Mouse (Mus musculus) lung, adult 2 months (tissue): Measurements from ENCODE around the gene Aig1. TPM values are rescaled to one million over a fixed set of nuclear protein-coding genes. Genes with fewer than 3 reads are reported as not detected.

ENCODE experiments used
- DNase-seq: peaks from one replicate; pipeline ENCODE4 v3.0.0; 2022
- H3K4me1 ChIP-seq: fragments of 200-500 bp; 2 replicates; pipeline ENCODE4 v1.6.1; 2011; ENCODE audit warnings: low read length; ENCODE audit not compliant: control insufficient read depth, insufficient read depth
- H3K4me3 ChIP-seq: fragments of 200-500 bp; replicated peaks from 2 replicates; pipeline ENCODE3; 2011; ENCODE audit warnings: low read depth, mild to moderate bottlenecking, control low read depth, low read length; ENCODE audit errors: extremely low read depth
- CTCF ChIP-seq: fragments of 200-500 bp; IDR thresholded peaks from 2 replicates; pipeline ENCODE4 v1.5.1; 2011; ENCODE audit warnings: mild to moderate bottlenecking, low read length, control low read depth; ENCODE audit not compliant: insufficient read depth
- POLR2A ChIP-seq: fragments of 200-500 bp; IDR thresholded peaks from 2 replicates; pipeline ENCODE4 v1.6.1; 2011; ENCODE audit warnings: low read depth, mild to moderate bottlenecking, control low read depth, low read length, borderline replicate concordance; ENCODE audit errors: extremely low read depth
- WGBS: fragments of 180-500 bp; shearing (Covaris S2); methylation state at CpG from one replicate; pipeline ENCODE4 v1.1.7; 2018; 5-methylcytosine and 5-hydroxymethylcytosine counted together
- polyA plus RNA-seq: library from polyadenylated mRNA; depleted of rRNA; stranded (reverse); fragments of >200 nt; gene quantifications from 2 replicates; pipeline ENCODE4 v1.2.3, GENCODE M21; 2012

The Aig1 gene
- polyA plus RNA-seq, 1 experiment: 76.5 TPM

DNA sequence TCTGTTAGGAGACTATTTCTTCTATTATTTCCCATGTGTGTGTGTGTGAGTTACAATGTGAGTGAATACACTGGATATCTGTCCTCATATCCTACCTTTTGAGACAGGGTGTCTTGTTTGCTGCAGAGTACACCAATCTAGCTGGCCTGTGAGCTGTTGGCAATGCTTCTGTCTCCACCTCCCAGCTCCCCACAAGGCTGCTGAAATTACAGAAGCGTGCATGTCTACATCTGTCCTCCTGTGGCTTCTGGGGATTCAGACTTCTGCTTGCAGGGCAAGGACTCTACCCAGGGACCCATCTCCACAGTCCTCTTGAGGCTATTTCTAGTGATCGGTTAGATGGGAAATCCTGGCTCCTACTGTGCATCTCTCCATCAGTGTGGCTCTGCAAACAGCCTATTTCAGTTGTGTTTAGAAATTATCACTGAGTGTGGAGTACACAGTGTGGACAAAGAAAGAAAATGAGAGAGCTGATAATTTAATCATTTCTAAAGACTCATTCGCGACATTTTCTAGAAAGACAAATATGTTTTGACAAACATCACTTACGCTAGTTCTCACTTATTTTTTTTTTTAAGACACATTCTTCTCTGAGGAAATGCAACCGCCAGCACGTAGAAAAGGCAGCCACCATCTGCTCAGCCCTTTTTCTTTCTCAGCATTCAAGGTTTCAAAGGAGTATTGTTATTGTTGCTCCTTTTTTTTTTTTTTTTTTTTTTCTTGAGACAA, 194.3 kb downstream of the Aig1 start:
- TF ChIP-seq POLR2A: no peak
- no peak for TF ChIP-seq CTCF
- H3K4me3 ChIP-seq: no peak overlapping the region
- DNase-seq: no peak
- 82% methylated on average over 7 of the region's 7 CpGs for WGBS
- H3K4me1 ChIP-seq: no peaks in the 10 kb centered on the region

DNA sequence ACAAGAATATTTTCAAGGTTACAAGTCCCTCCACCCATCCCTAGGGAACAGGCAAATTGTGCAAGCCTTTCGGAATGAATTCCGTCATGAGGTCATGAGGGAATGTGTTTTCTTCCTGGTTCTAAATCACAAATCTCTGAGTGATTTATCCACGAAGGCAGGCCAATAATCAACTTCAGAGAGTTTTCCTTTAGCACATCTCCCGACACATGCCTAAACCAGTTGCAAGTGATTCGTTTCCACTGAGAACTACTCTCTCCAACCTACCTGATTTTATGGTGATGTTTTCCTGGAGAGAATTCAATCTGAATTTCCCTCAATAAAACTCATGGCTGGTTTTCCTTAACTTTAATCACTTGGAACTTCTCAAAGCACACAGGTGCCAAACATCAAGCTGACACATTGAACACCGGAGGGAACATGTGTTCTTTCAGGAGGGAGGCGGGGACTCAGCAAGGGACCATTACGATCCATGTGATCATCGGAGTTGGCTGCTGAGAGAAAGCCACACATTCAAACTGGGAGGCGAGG, 201.5 kb downstream of the Aig1 start:
- DNase-seq: no peak

DNA sequence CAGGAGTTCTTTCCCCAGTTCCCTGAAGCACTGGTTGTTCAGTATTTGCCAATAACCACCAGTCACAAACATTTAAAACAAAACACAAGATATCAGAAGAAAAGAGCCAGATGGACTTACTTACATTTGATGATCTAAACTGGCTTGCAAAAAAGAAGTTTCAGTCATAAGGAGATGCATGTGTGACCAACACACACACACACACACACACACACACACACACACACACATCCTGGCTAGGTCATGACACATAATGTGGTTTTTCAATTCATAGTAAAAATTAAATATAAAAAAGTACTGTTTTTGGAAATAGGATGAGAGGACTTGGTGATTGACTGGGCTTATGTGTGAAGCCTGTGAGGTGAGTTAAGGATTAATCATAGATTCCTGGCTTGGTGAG, 205.3 kb downstream of the Aig1 start:
- no peak for TF ChIP-seq POLR2A
- TF ChIP-seq CTCF: no peak
- Histone ChIP-seq H3K4me3 (no peak overlapping the region), H3K4me1 (no peaks in the 10 kb centered on the region)
- DNase-seq: no peak

More for the DNA sequence above, 201.5 kb downstream of the Aig1 start:
- Histone ChIP-seq H3K4me1 (no peaks in the 10 kb centered on the region), H3K4me3 (no peak overlapping the region)
- WGBS: 66% methylated on average over 10 of the region's 10 CpGs
- TF ChIP-seq CTCF: no peak
- TF ChIP-seq POLR2A: no peak

DNA sequence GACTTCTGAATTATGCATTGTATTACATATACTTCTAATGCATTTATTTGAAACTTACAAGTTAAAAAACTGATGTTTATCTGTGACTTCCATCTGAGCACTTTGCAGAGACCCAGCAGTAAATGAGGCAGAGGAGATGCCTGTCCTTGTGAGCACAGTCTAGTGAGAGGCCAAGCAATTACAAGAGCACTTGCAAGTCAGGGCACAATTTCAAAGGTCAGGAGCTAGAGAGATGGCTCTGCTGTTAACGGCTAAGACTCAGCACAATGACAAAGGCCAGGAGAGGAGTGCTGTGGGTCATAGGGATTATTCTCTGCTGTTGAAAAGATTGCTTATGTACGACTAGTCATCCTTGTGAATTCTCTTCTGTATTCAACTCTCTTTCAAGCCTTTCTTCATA, 209.0 kb downstream of the Aig1 start:
- WGBS: 77% methylated on average over 2 of the region's 2 CpGs
- Histone ChIP-seq H3K4me3 (no peak overlapping the region), H3K4me1 (no peaks in the 10 kb centered on the region)
- TF ChIP-seq CTCF (no peak), POLR2A (no peak)
- DNase-seq: no peak

DNA sequence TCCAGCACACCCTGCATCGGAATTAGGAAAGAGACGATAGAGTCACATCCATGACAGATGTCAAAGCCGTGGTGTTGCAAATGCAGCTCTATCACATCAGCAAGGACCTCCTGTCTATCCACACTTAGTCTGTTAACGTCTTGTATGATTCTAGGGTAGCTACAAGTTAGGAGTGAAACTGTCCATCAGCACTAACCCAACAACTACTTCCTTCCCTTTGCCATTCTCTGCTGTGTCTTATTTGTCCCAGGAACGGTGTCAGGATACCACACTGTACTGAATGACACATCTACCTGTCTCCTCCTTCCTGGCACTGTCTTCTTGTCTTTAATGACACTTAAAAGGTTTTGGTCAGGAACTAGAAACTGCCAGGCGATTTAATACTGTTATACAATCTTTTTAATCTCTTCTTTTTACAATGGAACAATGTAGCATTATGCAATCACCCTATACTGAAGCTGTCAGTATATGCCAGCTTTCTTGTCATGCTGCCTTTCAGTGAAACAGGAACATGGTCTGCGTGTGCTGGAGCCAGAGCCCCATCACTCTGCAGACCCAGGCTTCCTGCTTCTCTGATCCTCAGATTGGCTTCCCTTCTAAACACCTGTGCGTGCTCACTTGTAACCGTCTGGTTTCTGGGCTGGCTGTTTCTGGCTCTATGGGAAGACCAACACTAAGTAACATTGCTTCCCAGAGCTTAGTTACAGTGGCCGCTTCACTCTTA, 214.9 kb downstream of the Aig1 start:
- DNase-seq: no peak
- H3K4me1 ChIP-seq: no peaks in the 10 kb centered on the region
- WGBS: 78% methylated on average over 10 of the region's 10 CpGs
- TF ChIP-seq CTCF (no peak), POLR2A (no peak)
- no peak overlapping the region for H3K4me3 ChIP-seq

DNA sequence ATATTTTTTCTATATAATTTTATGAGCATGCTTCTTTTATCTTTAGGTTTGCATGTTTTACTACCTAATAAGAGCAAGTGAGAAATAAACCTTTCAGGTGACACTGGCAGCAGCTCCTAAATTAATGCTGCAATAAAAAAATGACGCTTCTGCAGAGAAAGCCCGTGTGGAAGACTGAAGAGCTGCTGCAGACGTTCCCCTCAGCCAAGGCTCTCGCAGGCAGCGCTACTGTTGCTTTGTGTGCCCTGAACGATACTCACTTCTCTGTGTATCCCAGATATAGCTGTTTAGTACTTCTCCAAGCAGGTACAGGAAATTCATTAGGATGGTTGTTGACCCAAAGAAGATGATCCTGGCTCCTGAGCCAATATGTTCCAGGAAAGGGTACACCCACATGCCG, 215.5 kb downstream of the Aig1 start:
- Histone ChIP-seq H3K4me1 (no peaks in the 10 kb centered on the region), H3K4me3 (no peak overlapping the region)
- TF ChIP-seq CTCF (no peak), POLR2A (no peak)
- no peak for DNase-seq
- WGBS: 86% methylated on average over 7 of the region's 7 CpGs

DNA sequence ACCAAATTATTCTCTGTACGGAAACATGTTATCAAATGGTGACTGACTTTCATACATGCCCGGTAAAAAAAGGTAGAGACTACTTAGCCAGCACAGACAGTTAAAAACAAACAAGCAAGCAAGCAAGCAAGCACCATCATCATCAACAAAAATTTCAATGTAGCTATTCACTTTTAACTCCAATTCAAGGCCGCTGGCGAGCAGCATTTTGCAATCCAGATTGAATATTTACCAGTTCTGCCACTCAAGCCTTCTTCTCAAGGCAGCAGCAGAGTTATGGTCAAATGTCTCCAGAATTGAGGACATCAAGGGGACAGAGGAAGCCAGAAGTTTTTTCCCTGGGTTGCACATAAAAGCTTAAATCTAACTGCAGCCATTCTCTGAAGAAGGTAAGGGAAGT, 216.7 kb downstream of the Aig1 start:
- Histone ChIP-seq H3K4me1 (no peaks in the 10 kb centered on the region), H3K4me3 (no peak overlapping the region)
- DNase-seq: no peak
- 80% methylated on average over 4 of the region's 4 CpGs for whole genome bisulfite sequencing
- no peak for TF ChIP-seq POLR2A
- no peak for TF ChIP-seq CTCF

DNA sequence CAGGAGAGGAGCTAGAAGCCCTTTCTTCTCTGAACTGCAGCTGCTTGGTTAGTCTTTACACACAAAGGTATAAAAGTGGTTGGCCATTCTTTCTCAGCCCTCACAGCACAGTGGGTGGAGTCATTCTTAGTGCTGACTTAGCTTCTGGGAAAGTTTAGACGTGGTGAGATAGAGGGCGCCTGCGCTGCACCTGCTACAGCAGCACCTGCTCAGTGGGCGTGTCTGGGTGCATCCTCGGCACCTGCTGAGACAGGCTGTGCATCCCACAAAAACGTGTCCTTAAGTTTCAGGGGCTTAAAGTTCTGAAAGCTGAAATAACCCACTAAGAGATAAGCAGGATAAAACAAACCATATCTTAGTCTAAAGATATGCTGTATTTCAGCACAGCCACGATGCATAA, 227.0 kb downstream of the Aig1 start:
- Histone ChIP-seq H3K4me3 (no peak overlapping the region), H3K4me1 (no peaks in the 10 kb centered on the region)
- WGBS: 17% methylated on average over 7 of the region's 7 CpGs
- DNase-seq: no peak
- TF ChIP-seq CTCF (no peak), POLR2A (no peak)

DNA sequence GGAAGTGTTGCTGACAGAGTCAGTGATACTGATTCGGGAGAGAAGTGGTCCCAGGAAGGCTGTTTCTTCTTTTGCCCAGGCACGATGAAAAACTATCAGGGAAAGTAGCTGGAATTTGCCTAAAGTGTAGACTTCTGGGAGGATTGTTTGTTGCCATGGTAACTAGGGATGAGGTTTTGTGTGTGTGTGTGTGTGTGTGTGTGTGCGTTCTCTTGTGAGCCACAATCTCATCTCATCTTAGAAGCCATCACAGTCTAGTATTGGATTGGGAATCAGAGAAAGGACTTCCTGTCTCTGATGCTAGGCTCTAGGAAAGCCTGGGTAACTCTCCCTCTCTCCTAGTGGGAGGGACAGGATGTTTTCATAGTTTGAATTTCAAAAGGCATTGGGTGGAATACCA, 237.0 kb downstream of the Aig1 start:
- no peak for TF ChIP-seq CTCF
- no peak for TF ChIP-seq POLR2A
- Histone ChIP-seq H3K4me1 (no peaks in the 10 kb centered on the region), H3K4me3 (no peak overlapping the region)
- 56% methylated on average over 3 of the region's 3 CpGs for WGBS
- no peak for DNase-seq

DNA sequence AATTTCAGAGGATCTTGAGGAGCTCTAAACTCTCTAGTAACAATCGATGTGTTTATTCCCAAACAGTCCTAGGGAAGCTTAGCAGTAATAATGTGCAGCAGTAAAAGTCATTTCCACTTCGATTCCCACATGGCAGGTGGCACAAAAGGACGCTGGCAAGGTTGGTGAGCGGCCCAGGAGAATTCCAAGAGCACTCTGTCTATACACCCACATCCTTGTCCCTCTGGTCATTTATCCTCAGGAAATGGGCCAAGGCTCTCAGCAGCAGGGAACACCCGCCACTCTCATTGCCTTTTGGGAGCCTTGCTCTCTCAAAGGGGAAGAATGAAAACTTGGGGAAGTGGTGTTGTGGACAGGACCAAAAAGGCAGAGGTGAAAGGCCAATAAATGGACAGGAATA, 245.0 kb downstream of the Aig1 start:
- H3K4me1 ChIP-seq: no peaks in the 10 kb centered on the region
- 76% methylated on average over 5 of the region's 5 CpGs for WGBS
- no peak for TF ChIP-seq CTCF
- TF ChIP-seq POLR2A: no peak
- DNase-seq: no peak
- no peak overlapping the region for H3K4me3 ChIP-seq
